In the genomic region with DNA sequence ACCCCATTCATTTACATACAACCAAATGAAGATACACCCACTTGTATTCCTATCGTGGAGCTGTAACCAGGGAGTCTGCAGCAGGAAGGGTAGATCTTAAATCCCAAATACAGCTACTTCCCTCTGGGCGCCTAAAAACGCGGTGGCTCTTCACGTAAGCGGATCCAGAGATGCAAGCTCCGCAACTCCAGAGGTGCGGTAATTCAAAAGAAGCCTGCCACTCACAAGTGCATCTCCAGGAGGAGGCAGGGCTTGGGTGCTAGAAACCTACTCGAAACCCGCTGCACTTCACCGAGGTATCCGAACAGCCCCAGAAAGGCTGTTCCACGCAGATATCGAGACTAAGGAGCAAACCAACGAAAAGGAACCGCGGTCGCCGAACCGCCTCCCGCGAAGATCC, we compare ENCODE assay signal across 8 mouse cellular contexts. TPM values are rescaled to one million over a fixed set of nuclear protein-coding genes. Genes with fewer than 3 reads are reported as not detected.
DNase-seq lines count a peak whose midpoint lies in the region; ATAC-seq and TF ChIP-seq lines count a peak whose summit lies in the region.

No protein-coding gene starts in this region.

- peak; percentile 7 for ATAC-seq in lung, postnatal 0 days
- ATAC-seq in erythroblast, adult 5-6 weeks (replicated peaks; ENCODE audit: low FRiP score, poor library complexity, severe bottlenecking), result peak; percentile 63
- ATAC-seq in limb, embryonic 14.5 days (ENCODE audit: low FRiP score, low read depth), result peak; percentile 55
- no peak; the same call in none of the 2 replicates for ATAC-seq in stomach, embryonic 14.5 days (ENCODE audit: insufficient number of reproducible peaks, insufficient read depth, low FRiP score, low read depth)

- TF ChIP-seq POLR2A in limb, embryonic 14.5 days (IDR thresholded peaks at IDR 0.05; ENCODE audit: borderline replicate concordance, extremely low read depth, insufficient read depth, insufficient read length), result no peak

- peak overlapping the region; percentile 43; the same call in 1 of the 2 replicates for H3K27ac ChIP-seq in lung, postnatal 0 days (ENCODE audit: low read length)
- no peak overlapping the region; the same call in 1 of the 2 replicates for H3K27ac ChIP-seq in limb, embryonic 14.5 days (replicated peaks; ENCODE audit: low read depth, low read length)
- 0 out of 2 replicates have a peak overlapping the region, but pooled peaks have one; percentile 21 for H3K27ac ChIP-seq in stomach, embryonic 14.5 days (ENCODE audit: low read length)

- peak overlapping the region; percentile 35; the same call in 1 of the 2 replicates for H3K9ac ChIP-seq in lung, postnatal 0 days (replicated peaks; ENCODE audit: low read depth)
- peak overlapping the region; percentile 89 for H3K9ac ChIP-seq in limb, embryonic 14.5 days (ENCODE audit: low read depth, low read length, severe bottlenecking)
- H3K9ac ChIP-seq in stomach, embryonic 14.5 days (replicated peaks; ENCODE audit: low read depth, low read length), result peak overlapping the region; percentile 14; the same call in 1 of the 2 replicates

- H3K4me2 ChIP-seq in lung, postnatal 0 days (replicated peaks; ENCODE audit: low read depth, low read length), result peak overlapping the region; percentile 73
- H3K4me2 ChIP-seq in limb, embryonic 14.5 days (replicated peaks; ENCODE audit: low read depth, low read length, severe bottlenecking), result peak overlapping the region; percentile 78
- peak overlapping the region; percentile 61 for H3K4me2 ChIP-seq in stomach, embryonic 14.5 days (replicated peaks; ENCODE audit: low read depth, low read length)

- TF ChIP-seq EP300 in lung, postnatal 0 days (IDR thresholded peaks at IDR 0.05), result no peak

- no peaks in the 10 kb centered on the region for H3K4me1 ChIP-seq in lung, postnatal 0 days (ENCODE audit: insufficient read depth, low read depth, low read length)
- H3K4me1 ChIP-seq in limb, embryonic 14.5 days (ENCODE audit: control insufficient read depth, insufficient read depth, low read length), result no peaks in the 10 kb centered on the region
- H3K4me1 ChIP-seq in stomach, embryonic 14.5 days (ENCODE audit: control insufficient read depth, insufficient read depth, low read length), result no peaks in the 10 kb centered on the region

- TF ChIP-seq CTCF in lung, postnatal 0 days (IDR thresholded peaks at IDR 0.05), result no peak

- peak overlapping the region; percentile 63 for H3K4me3 ChIP-seq in lung, postnatal 0 days (ENCODE audit: low read depth, low read length)
- H3K4me3 ChIP-seq in limb, embryonic 14.5 days (replicated peaks; ENCODE audit: low read length), result peak overlapping the region; percentile 69
- peak overlapping the region; percentile 63 for H3K4me3 ChIP-seq in stomach, embryonic 14.5 days (ENCODE audit: low read depth, low read length)

- H3K36me3 ChIP-seq in lung, postnatal 0 days (ENCODE audit: insufficient read depth, low read length), result no peaks in the 10 kb centered on the region
- no peaks in the 10 kb centered on the region for H3K36me3 ChIP-seq in limb, embryonic 14.5 days (ENCODE audit: control insufficient read depth, insufficient read depth, low read length)
- H3K36me3 ChIP-seq in stomach, embryonic 14.5 days (ENCODE audit: control insufficient read depth, insufficient read depth, low read length), result no peaks in the 10 kb centered on the region

- no peaks in the 10 kb centered on the region for H3K9me3 ChIP-seq in lung, postnatal 0 days (ENCODE audit: low read length)
- no peaks in the 10 kb centered on the region for H3K9me3 ChIP-seq in limb, embryonic 14.5 days (ENCODE audit: control insufficient read depth, low read length)
- no peaks in the 10 kb centered on the region for H3K9me3 ChIP-seq in stomach, embryonic 14.5 days (ENCODE audit: control insufficient read depth, low read depth, low read length)

- DNase-seq in lung, postnatal 0 days (ENCODE audit: low spot score), result no peak
- DNase-seq in lung, postnatal 25 days (ENCODE audit: low spot score), result no peak
- no peak for DNase-seq in limb, embryonic 14.5 days (ENCODE audit: low spot score)
- DNase-seq in thymus, adult 18-20 months, result no peak
- DNase-seq in embryo, embryonic 11 days, result no peak
- no peak for DNase-seq in spleen, postnatal 14 days (ENCODE audit: low spot score in 2 of 2)

- H3K27me3 ChIP-seq in lung, postnatal 0 days (replicated peaks; ENCODE audit: insufficient read depth, low read length), result no peaks in the 10 kb centered on the region
- H3K27me3 ChIP-seq in limb, embryonic 14.5 days (ENCODE audit: control insufficient read depth, insufficient read depth, low read length), result no peaks in the 10 kb centered on the region
- no peaks in the 10 kb centered on the region for H3K27me3 ChIP-seq in stomach, embryonic 14.5 days (ENCODE audit: control insufficient read depth, insufficient read depth, low read length)

- WGBS in lung, postnatal 0 days, result 0% methylated on average over 22 of the region's 22 CpGs
- 0% methylated on average over 22 of the region's 22 CpGs for WGBS in limb, embryonic 14.5 days
- under 1% methylated on average over 22 of the region's 22 CpGs for WGBS in stomach, embryonic 14.5 days

RNA-seq across cellular contexts. Expression of gene Napepld, which starts 0.3 kb away (rescaled TPM):
- 2.1 and 2.5 TPM in 2 replicates for polyA plus RNA-seq in lung, postnatal 0 days (2015; fragmentation: Nextera tagmentation; extraction: Ambion mirVana)
- total RNA-seq in erythroblast, adult 5-6 weeks (2015; ENCODE audit: low replicate concordance), result 0.19 and 0.63 TPM in 2 replicates
- 0.60 and 2.0 TPM in 2 replicates for total RNA-seq in erythroblast, adult 5-6 weeks (2017; ENCODE audit: low replicate concordance)
- 2.3 and 2.7 TPM in 2 replicates for polyA plus RNA-seq in limb, embryonic 14.5 days (2012; rRNA removed)
- 2.1 and 2.2 TPM in 2 replicates for polyA plus RNA-seq in limb, embryonic 14.5 days (2014; fragmentation: Nextera tagmentation; extraction: Ambion mirVana)
- 3.4 and 3.7 TPM in 2 replicates for polyA plus RNA-seq in stomach, embryonic 14.5 days (2014; fragmentation: Nextera tagmentation; extraction: Ambion mirVana)

RNA-seq across cellular contexts. Expression of gene Pmpcb, which starts 36.0 kb away (rescaled TPM):
- polyA plus RNA-seq in lung, postnatal 0 days (2015; fragmentation: Nextera tagmentation; extraction: Ambion mirVana), result 41.8 and 49.0 TPM in 2 replicates
- total RNA-seq in erythroblast, adult 5-6 weeks (2015; ENCODE audit: low replicate concordance), result 14.6 and 20.8 TPM in 2 replicates
- total RNA-seq in erythroblast, adult 5-6 weeks (2017; ENCODE audit: low replicate concordance), result 31.6 and 35.8 TPM in 2 replicates
- polyA plus RNA-seq in limb, embryonic 14.5 days (2012; rRNA removed), result 63.2 and 80.0 TPM in 2 replicates
- 82.7 and 85.1 TPM in 2 replicates for polyA plus RNA-seq in limb, embryonic 14.5 days (2014; fragmentation: Nextera tagmentation; extraction: Ambion mirVana)
- 83.7 and 84.3 TPM in 2 replicates for polyA plus RNA-seq in stomach, embryonic 14.5 days (2014; fragmentation: Nextera tagmentation; extraction: Ambion mirVana)

RNA-seq across cellular contexts. Expression of gene Armc10, which starts 55.3 kb away (rescaled TPM):
- 30.1 and 33.4 TPM in 2 replicates for polyA plus RNA-seq in lung, postnatal 0 days (2015; fragmentation: Nextera tagmentation; extraction: Ambion mirVana)
- 11.0 and 16.7 TPM in 2 replicates for total RNA-seq in erythroblast, adult 5-6 weeks (2015; ENCODE audit: low replicate concordance)
- total RNA-seq in erythroblast, adult 5-6 weeks (2017; ENCODE audit: low replicate concordance), result 4.6 and 5.1 TPM in 2 replicates
- 55.0 and 56.0 TPM in 2 replicates for polyA plus RNA-seq in limb, embryonic 14.5 days (2012; rRNA removed)
- polyA plus RNA-seq in limb, embryonic 14.5 days (2014; fragmentation: Nextera tagmentation; extraction: Ambion mirVana), result 44.4 and 49.8 TPM in 2 replicates
- 57.5 and 59.2 TPM in 2 replicates for polyA plus RNA-seq in stomach, embryonic 14.5 days (2014; fragmentation: Nextera tagmentation; extraction: Ambion mirVana)

RNA-seq across cellular contexts. Expression of gene Fbxl13, which starts 55.5 kb away (rescaled TPM):
- 1.1 and 1.2 TPM in 2 replicates for polyA plus RNA-seq in lung, postnatal 0 days (2015; fragmentation: Nextera tagmentation; extraction: Ambion mirVana)
- not detected in 2 replicates for total RNA-seq in erythroblast, adult 5-6 weeks (2015; ENCODE audit: low replicate concordance)
- not detected in 2 replicates for total RNA-seq in erythroblast, adult 5-6 weeks (2017; ENCODE audit: low replicate concordance)
- polyA plus RNA-seq in limb, embryonic 14.5 days (2012; rRNA removed), result 0.15 and 0.28 TPM in 2 replicates
- polyA plus RNA-seq in limb, embryonic 14.5 days (2014; fragmentation: Nextera tagmentation; extraction: Ambion mirVana), result 0.25 and 0.33 TPM in 2 replicates
- polyA plus RNA-seq in stomach, embryonic 14.5 days (2014; fragmentation: Nextera tagmentation; extraction: Ambion mirVana), result 0.29 TPM in 2 replicates

Comparison
In these comparisons a context has a peak if more than half of its experiments do, and no peak if none do; other contexts are left out.
1. H3K9ac ChIP-seq: peak in every context shown above with its lines; median percentile 89 in limb, embryonic 14.5 days; 35 in lung, postnatal 0 days; 14 in stomach, embryonic 14.5 days.